Mouse (Mus musculus) limb, embryonic 10.5 days (tissue): ENCODE measurements around the gene Sh3gl1. TPM values are rescaled to one million over a fixed set of nuclear protein-coding genes. Genes with fewer than 3 reads are reported as not detected.
A peak's percentile ranks its signal among the peaks of the same experiment; 100 is the strongest.

Experiments used
- DNase-seq: peaks from one replicate; pipeline ENCODE4 v3.0.0-alpha.2; 2017; ENCODE audit warnings: low spot score
- H3K27ac ChIP-seq: fragments of 300-500 bp; sonication (generic); 2 replicates; pipeline ENCODE4 v1.5.1; 2016; ENCODE audit warnings: mild to moderate bottlenecking
- H3K27me3 ChIP-seq: fragments of 300-500 bp; sonication (generic); 2 replicates; pipeline ENCODE4 v1.6.1; 2016; ENCODE audit warnings: low read depth, mild to moderate bottlenecking; ENCODE audit not compliant: poor library complexity, severe bottlenecking
- H3K36me3 ChIP-seq: fragments of 300-500 bp; sonication (generic); 2 replicates; pipeline ENCODE4 v1.6.1; 2016; ENCODE audit warnings: mild to moderate bottlenecking, moderate library complexity
- H3K4me1 ChIP-seq: fragments of 300-500 bp; sonication (generic); 2 replicates; pipeline ENCODE4 v1.6.1; 2016
- H3K4me3 ChIP-seq: fragments of 300-500 bp; sonication (generic); 2 replicates; pipeline ENCODE4 v1.5.1; 2016; ENCODE audit warnings: mild to moderate bottlenecking, moderate library complexity
- H3K9me3 ChIP-seq: fragments of 300-500 bp; sonication (generic); replicated peaks from 2 replicates; pipeline ENCODE4 v1.6.1; 2016; ENCODE audit warnings: mild to moderate bottlenecking
- WGBS: fragments of 180-500 bp; shearing (Covaris S2); methylation state at CpG from one replicate; pipeline ENCODE4 v1.1.7; 2016; 5-methylcytosine and 5-hydroxymethylcytosine counted together
- polyA plus RNA-seq: library from polyadenylated mRNA; unstranded; fragments of >200 nt; fragmentation: Nextera tagmentation; extraction: Ambion mirVana; gene quantifications from 2 replicates; pipeline ENCODE4 v1.2.1, GENCODE M21; 2016

The Sh3gl1 gene
- polyA plus RNA-seq, 1 experiment from 2014 or later = 187 TPM

DNA sequence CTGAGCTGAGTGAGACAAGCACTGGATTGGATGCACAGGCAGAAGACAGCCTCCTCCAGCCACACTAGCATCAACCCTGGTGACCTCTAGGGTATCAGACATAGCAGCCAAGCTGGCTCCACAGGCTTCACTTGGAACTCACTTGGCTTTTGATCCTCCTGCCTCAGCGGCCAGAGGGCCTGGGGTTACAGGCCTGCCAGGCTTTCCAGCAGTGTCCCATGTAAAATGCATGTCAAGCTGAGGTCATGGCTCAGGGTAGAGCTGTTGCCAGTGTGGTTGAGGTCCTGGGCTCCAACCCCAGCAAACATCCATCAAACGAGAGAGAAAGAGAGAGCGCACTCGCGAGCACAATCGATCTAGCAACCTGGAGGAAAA is 1.7 kb downstream of the Sh3gl1 start:
- Histone ChIP-seq H3K4me3 (peak overlapping the region; percentile 91), H3K36me3 (peaks cover 54% of the 10 kb centered on the region), H3K4me1 (peaks cover 24% of the 10 kb centered on the region), H3K27me3 (no peaks in the 10 kb centered on the region), H3K9me3 (no peaks in the 10 kb centered on the region), H3K27ac (no peak overlapping the region)
- WGBS = 91% methylated on average over 6 of the region's 6 CpGs
- DNase-seq = no peak

DNA sequence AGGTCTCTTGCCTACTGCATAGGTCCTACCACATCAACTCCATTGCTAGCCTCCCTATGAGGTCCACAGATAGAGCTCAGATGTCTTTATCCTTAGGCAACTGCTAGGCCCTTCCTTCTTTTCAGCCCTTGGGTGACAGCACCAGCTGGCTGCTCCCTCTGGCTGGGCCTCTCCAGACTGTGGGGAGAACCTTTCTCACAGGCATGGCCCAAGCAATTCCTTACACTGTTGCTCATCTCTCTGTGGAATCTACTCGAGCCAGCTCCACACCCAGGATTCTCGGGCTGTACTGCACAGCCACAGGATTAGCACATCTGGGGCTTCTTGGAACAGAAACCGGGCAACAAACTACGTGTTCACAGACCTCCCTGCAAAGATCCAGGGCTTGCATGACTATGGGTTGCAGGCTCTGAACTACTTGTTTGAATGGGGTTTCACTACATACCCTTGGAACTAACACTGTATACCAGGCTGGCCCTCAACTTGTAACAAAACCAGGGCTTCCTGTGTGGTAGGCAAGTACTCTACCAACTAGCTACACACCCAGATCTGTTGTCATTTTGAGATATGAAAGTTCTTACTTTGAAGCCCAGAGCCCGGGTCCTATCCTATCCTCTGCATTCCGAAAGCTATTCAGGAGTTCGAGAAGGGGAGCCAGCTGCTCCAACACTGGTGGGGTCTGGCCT is 2.3 kb downstream of the Sh3gl1 start:
- H3K4me3 ChIP-seq = no peak overlapping the region
- WGBS = 92% methylated on average over 7 of the region's 7 CpGs

DNA sequence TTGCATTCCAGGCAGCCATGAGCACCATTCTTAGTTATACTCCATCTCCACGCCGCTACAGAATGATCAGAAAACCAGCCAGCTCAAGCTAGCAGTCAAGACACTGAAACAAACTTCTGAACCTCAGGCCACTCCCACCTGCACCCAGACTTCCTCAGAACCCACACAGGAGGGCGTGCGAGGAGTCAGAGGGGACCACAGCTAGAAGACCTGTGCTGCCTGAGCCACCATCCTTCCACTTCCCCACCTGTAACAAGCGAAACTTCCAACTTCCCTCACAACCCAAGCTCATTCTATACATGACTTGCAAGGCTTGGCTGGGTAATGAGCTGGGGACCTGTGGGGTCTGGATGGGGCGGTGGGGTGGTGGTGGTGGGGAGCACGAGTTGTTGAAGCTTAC is 3.6 kb downstream of the Sh3gl1 start:
- H3K27ac ChIP-seq = no peak overlapping the region
- peaks cover 27% of the 10 kb centered on the region for H3K4me1 ChIP-seq
- 88% methylated on average over 7 of the region's 7 CpGs for WGBS

More for the DNA sequence above, 2.3 kb downstream of the Sh3gl1 start:
- no peak for DNase-seq
- H3K9me3 ChIP-seq = no peaks in the 10 kb centered on the region
- H3K4me1 ChIP-seq = peaks cover 24% of the 10 kb centered on the region
- H3K27ac ChIP-seq = no peak overlapping the region
- H3K36me3 ChIP-seq = peaks cover 59% of the 10 kb centered on the region
- H3K27me3 ChIP-seq = no peaks in the 10 kb centered on the region

DNA sequence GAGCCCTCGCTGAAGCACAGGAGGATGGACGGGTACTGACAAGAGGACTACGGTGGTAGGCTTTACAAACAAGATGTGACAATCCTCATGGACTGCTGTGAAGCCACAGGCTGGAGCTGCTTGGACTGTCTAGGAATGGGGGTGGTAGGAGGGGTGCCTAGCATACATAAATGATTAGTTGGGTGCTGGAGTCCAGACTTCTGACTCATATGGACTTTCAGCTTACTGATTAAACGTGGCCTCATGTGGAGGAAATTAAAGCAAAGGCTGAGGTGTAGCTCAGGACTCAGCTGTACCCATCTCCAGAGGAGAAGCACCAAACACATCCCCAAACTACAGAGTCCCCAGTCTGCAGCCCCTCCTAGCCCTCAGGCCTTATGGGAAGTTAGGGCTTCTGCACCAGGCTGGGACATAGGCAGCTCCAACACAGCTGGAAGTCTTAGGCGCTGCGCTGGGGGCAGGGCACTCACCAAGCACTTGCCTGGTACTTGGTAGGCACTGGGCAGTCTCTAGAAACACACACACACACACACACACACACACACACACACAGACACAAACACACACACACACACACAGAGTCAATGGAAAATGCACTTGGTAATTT is 4.2 kb downstream of the Sh3gl1 start:
- Histone ChIP-seq H3K4me1 (peaks cover 30% of the 10 kb centered on the region), H3K9me3 (no peaks in the 10 kb centered on the region), H3K36me3 (peaks cover 78% of the 10 kb centered on the region), H3K27me3 (no peaks in the 10 kb centered on the region), H3K27ac (no peak overlapping the region), H3K4me3 (no peak overlapping the region)
- WGBS = 79% methylated on average over 6 of the region's 6 CpGs
- no peak for DNase-seq

More for the DNA sequence above, 3.6 kb downstream of the Sh3gl1 start:
- no peaks in the 10 kb centered on the region for H3K27me3 ChIP-seq
- DNase-seq = no peak
- no peaks in the 10 kb centered on the region for H3K9me3 ChIP-seq
- peaks cover 72% of the 10 kb centered on the region for H3K36me3 ChIP-seq
- no peak overlapping the region for H3K4me3 ChIP-seq

DNA sequence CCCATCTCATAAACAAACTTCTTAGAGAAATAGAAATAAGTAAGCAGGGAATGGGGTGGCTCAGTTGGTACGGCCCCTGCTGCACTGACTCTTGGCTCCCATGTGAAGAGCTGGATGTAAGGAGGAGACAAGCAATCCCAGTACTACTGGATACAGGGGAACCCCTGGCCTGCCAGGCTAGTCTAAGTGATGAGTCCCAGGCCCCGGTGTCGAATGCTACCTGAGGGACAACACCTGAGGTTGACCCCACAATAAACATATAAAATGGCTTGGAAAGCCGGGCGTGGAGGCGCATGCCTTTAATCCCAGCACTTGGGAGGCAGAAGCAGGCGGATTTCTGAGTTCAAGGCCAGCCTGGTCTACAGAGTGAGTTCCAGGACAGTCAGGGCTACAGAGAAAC is 5.0 kb downstream of the Sh3gl1 start:
- Histone ChIP-seq H3K27ac (no peak overlapping the region), H3K9me3 (no peaks in the 10 kb centered on the region), H3K4me3 (no peak overlapping the region), H3K4me1 (peaks cover 33% of the 10 kb centered on the region), H3K36me3 (peaks cover 79% of the 10 kb centered on the region), H3K27me3 (no peaks in the 10 kb centered on the region)
- DNase-seq = no peak
- 94% methylated on average over 7 of the region's 7 CpGs for WGBS

DNA sequence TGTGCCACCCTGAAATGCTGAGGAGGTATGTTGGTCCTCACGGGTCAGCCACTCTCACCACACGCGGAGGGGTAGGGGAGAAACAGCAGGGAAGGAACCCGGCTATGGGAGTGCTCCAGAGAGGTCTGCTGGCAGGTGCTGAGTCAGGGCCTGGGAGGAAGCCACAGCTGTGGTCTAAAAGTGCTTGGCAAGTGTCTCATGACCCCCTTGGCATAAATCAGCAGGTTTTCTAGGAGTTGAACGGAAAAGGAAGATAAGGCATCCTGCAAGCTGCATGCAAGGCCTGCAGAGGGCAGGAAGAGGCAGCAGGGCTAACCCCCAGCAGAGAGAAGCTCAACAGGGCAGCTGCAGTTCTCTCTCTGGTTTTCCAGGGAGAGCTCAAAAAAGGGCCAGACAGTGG is 5.5 kb downstream of the Sh3gl1 start:
- peaks cover 33% of the 10 kb centered on the region for H3K4me1 ChIP-seq
- no peaks in the 10 kb centered on the region for H3K9me3 ChIP-seq
- no peak overlapping the region for H3K27ac ChIP-seq
- H3K27me3 ChIP-seq = no peaks in the 10 kb centered on the region
- H3K4me3 ChIP-seq = no peak overlapping the region
- H3K36me3 ChIP-seq = peaks cover 78% of the 10 kb centered on the region
- no peak for DNase-seq
- WGBS = 74% methylated on average over 5 of the region's 5 CpGs

DNA sequence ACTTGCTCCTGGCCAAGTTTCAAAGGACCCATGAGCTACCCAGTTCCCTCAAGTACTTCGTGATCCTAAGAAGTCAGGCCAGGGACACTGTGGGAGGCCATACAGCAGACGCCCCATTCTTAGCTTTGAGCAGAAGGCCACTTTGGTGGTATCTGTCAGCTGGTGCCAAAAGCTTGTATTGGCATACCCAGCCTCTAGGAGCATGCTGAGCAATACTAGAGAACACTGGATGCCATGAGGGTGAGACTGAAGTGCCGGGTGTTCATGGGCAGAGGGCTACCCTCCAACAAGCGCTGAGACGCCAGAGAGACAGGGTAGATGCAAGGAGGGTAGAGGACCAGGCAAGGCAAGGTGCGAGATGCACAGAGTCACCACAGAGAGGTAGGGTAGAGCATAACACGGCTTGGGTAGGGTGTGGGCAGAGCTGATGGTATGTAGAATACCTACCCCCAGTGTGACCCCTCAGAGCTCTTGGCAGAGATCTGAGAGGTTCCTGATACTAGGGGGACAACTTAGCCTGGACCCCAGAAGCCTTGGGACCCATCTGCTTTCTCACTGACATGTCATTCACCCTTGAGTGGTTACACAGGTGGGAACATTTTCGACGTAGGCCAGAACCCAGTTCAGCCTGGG is 6.1 kb downstream of the Sh3gl1 start:
- H3K27ac ChIP-seq = no peak overlapping the region
- H3K36me3 ChIP-seq = peaks cover 79% of the 10 kb centered on the region
- no peak overlapping the region for H3K4me3 ChIP-seq
- no peak for DNase-seq
- no peaks in the 10 kb centered on the region for H3K9me3 ChIP-seq
- H3K4me1 ChIP-seq = peaks cover 31% of the 10 kb centered on the region
- H3K27me3 ChIP-seq = no peaks in the 10 kb centered on the region
- 92% methylated on average over 9 of the region's 9 CpGs for WGBS

DNA sequence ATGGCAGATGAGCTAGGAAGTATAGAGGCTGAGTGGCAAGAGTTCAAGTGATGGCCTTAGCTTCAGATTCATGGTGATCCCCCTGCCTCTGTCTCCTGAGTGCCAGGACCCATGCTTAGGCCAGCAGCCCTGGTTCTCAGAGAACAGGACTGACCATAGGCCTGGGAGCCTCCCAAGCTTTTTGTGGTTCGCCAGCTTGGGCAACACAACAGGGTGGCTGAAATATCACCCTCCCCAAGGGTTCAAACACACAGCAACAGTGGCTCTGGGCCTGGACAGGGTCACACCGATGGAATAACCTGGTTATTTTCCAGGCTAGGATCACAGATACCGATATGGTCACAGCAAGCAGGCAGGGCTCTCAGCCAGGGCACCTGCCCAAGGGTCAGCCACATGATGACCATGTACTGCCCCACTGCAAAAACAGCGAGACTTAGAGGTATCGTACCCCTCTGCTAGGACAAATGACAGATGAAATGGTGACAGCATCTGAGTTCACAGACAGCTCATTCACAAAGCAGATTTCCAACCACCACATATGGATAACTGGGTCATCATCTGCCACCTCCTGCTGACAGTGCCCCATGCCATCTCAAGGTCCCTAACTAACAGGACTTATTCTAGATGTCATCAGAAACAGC is 8.5 kb downstream of the Sh3gl1 start:
- H3K27ac ChIP-seq = no peak overlapping the region
- H3K9me3 ChIP-seq = no peaks in the 10 kb centered on the region
- no peak for DNase-seq
- H3K4me1 ChIP-seq = peaks cover 37% of the 10 kb centered on the region
- no peak overlapping the region for H3K4me3 ChIP-seq
- peaks cover 81% of the 10 kb centered on the region for H3K36me3 ChIP-seq
- WGBS = 95% methylated on average over 5 of the region's 5 CpGs
- no peaks in the 10 kb centered on the region for H3K27me3 ChIP-seq

DNA sequence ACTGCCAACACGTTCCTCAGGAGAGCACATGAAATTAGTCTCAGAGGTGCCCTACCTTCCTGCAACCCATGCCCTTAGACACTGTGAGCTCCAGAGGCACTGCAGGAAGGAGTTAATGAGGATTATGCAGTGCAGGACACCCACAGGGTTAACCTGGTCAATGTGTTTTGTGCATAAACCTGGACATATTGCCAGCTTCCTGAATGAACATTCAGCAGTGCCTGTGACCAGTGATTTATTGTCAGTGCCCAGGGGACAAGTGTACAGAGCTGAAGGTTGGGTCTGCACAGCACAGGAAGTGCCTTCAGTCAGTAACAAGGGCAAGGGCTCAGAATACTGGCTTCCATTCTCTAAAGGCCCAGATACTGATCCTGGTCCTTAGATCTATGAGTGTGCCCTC is 9.6 kb downstream of the Sh3gl1 start:
- peaks cover 81% of the 10 kb centered on the region for H3K36me3 ChIP-seq

DNA sequence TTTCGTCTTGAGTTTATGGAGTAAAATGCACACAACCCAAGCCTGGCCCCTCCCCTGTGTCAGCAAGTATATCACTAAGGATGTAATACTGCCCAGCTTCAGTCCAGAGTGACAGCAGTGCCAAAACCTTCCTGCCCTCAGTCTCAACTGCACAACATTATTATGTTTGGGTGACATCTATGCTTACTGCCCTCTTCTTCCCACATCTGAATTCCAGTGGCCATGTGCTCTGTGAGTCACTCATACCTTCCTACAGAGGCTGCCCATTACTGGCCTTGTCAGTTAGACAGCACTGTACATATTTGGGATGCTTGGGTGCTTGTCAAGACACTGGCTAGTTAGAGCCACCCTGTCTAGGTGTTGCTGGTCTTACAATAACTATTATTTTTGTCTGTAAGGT is 10.1 kb downstream of the Sh3gl1 start:
- Histone ChIP-seq H3K4me3 (no peak overlapping the region), H3K4me1 (peaks cover 39% of the 10 kb centered on the region), H3K27me3 (no peaks in the 10 kb centered on the region), H3K9me3 (no peaks in the 10 kb centered on the region), H3K36me3 (peaks cover 78% of the 10 kb centered on the region), H3K27ac (no peak overlapping the region)
- 91% methylated on average over 1 of the region's 1 CpGs for WGBS
- DNase-seq = no peak

More for the DNA sequence above, 9.6 kb downstream of the Sh3gl1 start:
- H3K4me3 ChIP-seq = no peak overlapping the region
- H3K27me3 ChIP-seq = no peaks in the 10 kb centered on the region
- WGBS = 57% methylated on average over 1 of the region's 1 CpGs
- peaks cover 39% of the 10 kb centered on the region for H3K4me1 ChIP-seq
- H3K9me3 ChIP-seq = no peaks in the 10 kb centered on the region
- H3K27ac ChIP-seq = no peak overlapping the region
- DNase-seq = no peak

DNA sequence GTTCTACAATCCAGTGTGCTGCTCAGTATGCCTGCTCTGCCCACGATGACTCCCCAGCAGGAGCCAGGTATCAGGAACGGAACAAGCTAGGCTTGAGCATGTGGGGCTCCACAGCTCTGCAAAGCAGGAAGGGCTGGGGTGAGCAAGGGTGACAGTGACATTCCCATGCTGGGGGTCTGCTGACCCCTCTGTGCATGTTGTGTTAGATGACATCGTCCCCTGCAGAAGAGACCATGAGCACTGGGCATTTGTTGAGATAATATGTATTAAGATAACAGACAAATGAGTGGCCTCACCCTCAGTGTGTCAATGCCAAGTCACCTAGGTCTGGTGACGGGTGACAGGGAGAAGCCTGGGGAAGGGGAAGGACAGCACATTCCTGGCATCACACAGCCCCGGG is 11.5 kb downstream of the Sh3gl1 start:
- DNase-seq = no peak
- H3K27ac ChIP-seq = no peak overlapping the region
- peaks cover 77% of the 10 kb centered on the region for H3K36me3 ChIP-seq
- no peak overlapping the region for H3K4me3 ChIP-seq
- no peaks in the 10 kb centered on the region for H3K9me3 ChIP-seq
- H3K4me1 ChIP-seq = peaks cover 39% of the 10 kb centered on the region
- no peaks in the 10 kb centered on the region for H3K27me3 ChIP-seq
- WGBS = 88% methylated on average over 5 of the region's 5 CpGs

DNA sequence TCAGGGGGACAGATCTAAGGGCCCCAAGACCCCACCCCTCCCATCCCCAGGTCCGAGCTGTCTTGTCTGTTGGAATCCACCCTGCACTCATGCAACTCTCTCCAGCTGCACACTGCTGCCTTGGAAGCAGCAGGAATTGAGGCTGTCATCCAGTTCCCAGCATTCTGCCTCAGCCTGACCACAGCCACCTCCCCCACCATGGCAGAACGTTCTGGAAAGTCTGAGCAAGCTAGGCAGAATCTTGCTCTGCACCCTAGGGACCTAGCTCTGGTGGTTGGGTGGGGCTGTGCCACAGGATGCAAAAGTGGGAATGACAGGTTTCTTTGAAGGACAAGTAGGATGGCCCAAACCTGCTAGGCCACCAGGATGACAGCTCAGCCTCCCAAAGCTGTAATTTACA is 12.0 kb downstream of the Sh3gl1 start:
- 78% methylated on average over 2 of the region's 2 CpGs for WGBS
- Histone ChIP-seq H3K36me3 (peaks cover 78% of the 10 kb centered on the region), H3K4me3 (no peak overlapping the region), H3K27ac (no peak overlapping the region), H3K9me3 (no peaks in the 10 kb centered on the region), H3K4me1 (peaks cover 39% of the 10 kb centered on the region), H3K27me3 (no peaks in the 10 kb centered on the region)
- DNase-seq = no peak

DNA sequence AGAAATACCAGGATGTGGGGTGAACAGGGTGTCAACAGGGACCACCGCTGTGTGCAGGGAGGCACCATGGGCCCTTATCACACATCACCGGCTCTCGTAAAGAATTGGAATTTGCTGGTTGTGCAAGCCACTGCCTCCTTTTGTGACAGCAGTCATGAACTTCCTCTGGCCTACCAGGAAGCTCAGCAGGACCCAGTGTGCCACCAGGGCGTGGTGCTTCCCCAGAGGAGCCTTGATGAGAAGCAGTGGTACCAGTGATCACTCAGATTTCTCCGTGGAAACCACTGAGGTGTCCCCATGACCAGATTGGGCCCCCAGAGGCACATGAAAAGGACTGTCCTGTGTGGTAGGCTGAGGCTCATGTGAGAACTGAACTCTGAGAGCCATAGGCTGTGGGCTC is 13.0 kb downstream of the Sh3gl1 start:
- no peaks in the 10 kb centered on the region for H3K9me3 ChIP-seq
- H3K27me3 ChIP-seq = no peaks in the 10 kb centered on the region
- H3K36me3 ChIP-seq = peaks cover 78% of the 10 kb centered on the region
- WGBS = 93% methylated on average over 5 of the region's 5 CpGs
- DNase-seq = no peak
- peaks cover 40% of the 10 kb centered on the region for H3K4me1 ChIP-seq
- no peak overlapping the region for H3K4me3 ChIP-seq
- H3K27ac ChIP-seq = no peak overlapping the region
